Mouse (Mus musculus): Measurements from ENCODE around the gene Nkpd1.

Nkpd1 gene

DNA sequence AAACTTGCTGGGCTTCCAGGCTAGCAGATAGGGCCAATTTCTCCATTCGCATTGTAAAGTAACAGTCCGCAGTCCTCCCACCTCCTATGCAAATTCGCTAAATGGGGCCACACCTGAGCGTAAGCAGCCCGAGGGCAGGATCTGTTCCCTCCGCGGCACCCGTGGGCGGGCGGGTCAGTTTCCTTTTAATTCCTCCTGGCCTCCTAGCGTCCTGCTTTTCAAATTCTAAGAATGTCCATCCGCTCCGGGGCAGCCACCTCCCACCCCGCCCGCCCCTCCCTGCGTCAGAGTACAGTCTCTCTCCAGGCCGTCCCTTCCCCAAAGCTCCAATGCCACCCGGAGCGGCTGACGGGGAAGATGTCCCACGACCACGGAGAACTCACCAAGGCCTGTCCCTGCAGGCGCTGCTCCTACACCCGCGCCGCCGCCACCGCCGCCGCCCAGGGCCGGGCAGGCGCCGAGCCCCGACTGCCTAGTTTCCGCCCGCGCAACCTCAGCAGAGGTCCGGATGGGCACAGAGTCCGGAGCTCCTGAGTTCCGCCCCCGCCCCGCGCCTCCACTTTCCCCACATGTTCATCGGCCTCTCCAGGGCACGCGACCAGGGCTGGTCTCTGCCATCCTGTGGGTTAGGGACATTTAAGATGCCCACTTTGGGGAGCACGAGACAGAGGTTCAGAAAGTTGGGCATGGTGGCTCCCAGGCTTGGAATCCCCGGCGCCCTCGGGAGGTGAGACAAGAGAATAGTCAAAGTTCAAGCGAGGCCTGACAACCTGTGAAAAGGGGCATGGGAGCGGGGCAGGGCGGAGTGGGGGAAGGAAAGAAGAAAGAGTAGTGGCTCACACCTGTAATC is 55.5 kb downstream of the Nkpd1 start:
- peak; percentile 43 for DNase-seq (ENCODE audit: extremely low read depth, low read depth)

DNA sequence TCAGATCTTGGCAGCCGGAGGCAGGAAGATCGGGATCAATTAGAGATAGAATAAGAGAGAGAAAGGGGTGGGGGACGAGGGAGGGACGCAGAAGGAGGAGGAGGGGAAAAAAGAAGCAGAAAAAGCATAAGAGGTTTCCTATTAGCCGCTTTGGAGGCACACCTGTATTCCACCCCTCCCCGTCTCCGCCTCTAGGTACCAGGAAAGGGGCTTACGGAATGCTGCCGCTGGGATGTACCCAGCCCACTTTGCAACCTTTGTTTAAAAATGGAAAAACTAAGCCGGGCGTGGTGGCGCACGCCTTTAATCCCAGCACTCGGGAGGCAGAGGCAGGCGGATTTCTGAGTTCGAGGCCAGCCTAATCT is 56.1 kb downstream of the Nkpd1 start:
- DNase-seq (ENCODE audit: extremely low read depth, low read depth): no peak
